Mouse (Mus musculus) brain, embryonic 14.5 days (tissue): Measurements from ENCODE around the gene Slamf6.

Experiments
- CTCF ChIP-seq: fragments of 200-500 bp; IDR thresholded peaks from 2 replicates; pipeline ENCODE4 v1.5.1; 2012; ENCODE audit warnings: inconsistent platforms, mild to moderate bottlenecking, moderate library complexity, borderline replicate concordance; ENCODE audit not compliant: insufficient read depth, insufficient read length; ENCODE audit errors: extremely low read depth
- POLR2A ChIP-seq: fragments of 200-500 bp; IDR thresholded peaks from 2 replicates; pipeline ENCODE4 v1.6.1; 2012; ENCODE audit warnings: mild to moderate bottlenecking, inconsistent platforms, borderline replicate concordance; ENCODE audit not compliant: poor library complexity, insufficient read depth, insufficient read length, severe bottlenecking; ENCODE audit errors: extremely low read depth

- TF ChIP-seq CTCF, result no peak
- TF ChIP-seq POLR2A, result no peak
Observed at GRCm38 (mm10) chr1:171979969-171980730, 62.8 kb downstream of the Slamf6 start.
